Mouse (Mus musculus) neural tube, embryonic 14.5 days (tissue): ENCODE results near the gene Masp2. TPM values are rescaled to one million over a fixed set of nuclear protein-coding genes. Genes with fewer than 3 reads are reported as not detected.

ENCODE experiments used
- ATAC-seq: fragments of 200-750 bp; cut with Nextera tagmentation; 2 replicates; pipeline ENCODE4 v1.8.0; 2017; ENCODE audit warnings: low read depth, mild to moderate bottlenecking, moderate TSS enrichment, moderate library complexity
- H3K27ac ChIP-seq: fragments of 300-500 bp; sonication (generic); 2 replicates; pipeline ENCODE4 v1.5.1; 2014; ENCODE audit warnings: low read depth, mild to moderate bottlenecking, control low read depth, low read length, moderate library complexity, mixed read lengths
- H3K27me3 ChIP-seq: fragments of 300-500 bp; sonication (generic); 2 replicates; pipeline ENCODE4 v1.6.1; 2014; ENCODE audit warnings: low read length; ENCODE audit not compliant: control insufficient read depth, insufficient read depth
- H3K36me3 ChIP-seq: fragments of 300-500 bp; sonication (generic); 2 replicates; pipeline ENCODE4 v1.6.1; 2014; ENCODE audit warnings: low read length, mixed read lengths; ENCODE audit not compliant: control insufficient read depth, insufficient read depth
- H3K4me1 ChIP-seq: fragments of 300-500 bp; sonication (generic); 2 replicates; pipeline ENCODE4 v1.6.1; 2014; ENCODE audit warnings: low read length; ENCODE audit not compliant: control insufficient read depth, insufficient read depth
- H3K4me2 ChIP-seq: fragments of 300-500 bp; sonication (generic); 2 replicates; pipeline ENCODE4 v1.6.1; 2014; ENCODE audit warnings: mild to moderate bottlenecking, low read depth, low read length, control low read depth
- H3K4me3 ChIP-seq: fragments of 300-500 bp; sonication (generic); 2 replicates; pipeline ENCODE4 v1.5.1; 2014; ENCODE audit warnings: low read depth, low read length, control low read depth, mixed read lengths
- H3K9ac ChIP-seq: fragments of 300-500 bp; sonication (generic); replicated peaks from 2 replicates; pipeline ENCODE4 v1.6.1; 2014; ENCODE audit warnings: low read depth, mild to moderate bottlenecking, control low read depth, low read length, mixed read lengths
- H3K9me3 ChIP-seq: fragments of 300-500 bp; sonication (generic); 2 replicates; pipeline ENCODE4 v1.6.1; 2016; ENCODE audit warnings: low read length; ENCODE audit not compliant: control insufficient read depth
- WGBS: fragments of 180-500 bp; shearing (Covaris S2); extraction: QIAGEN DNeasy Blood & Tissue Kit; methylation state at CpG from one replicate; pipeline ENCODE4 v1.1.7; 2014; 5-methylcytosine and 5-hydroxymethylcytosine counted together
- polyA plus RNA-seq: library from polyadenylated mRNA; unstranded; fragments of >200 nt; fragmentation: Nextera tagmentation; extraction: Ambion mirVana; gene quantifications from 2 replicates; pipeline ENCODE4 v1.2.1, GENCODE M21; 2014

Gene Masp2
- polyA plus RNA-seq, 1 experiment from 2014 or later, result 1.8 TPM

DNA sequence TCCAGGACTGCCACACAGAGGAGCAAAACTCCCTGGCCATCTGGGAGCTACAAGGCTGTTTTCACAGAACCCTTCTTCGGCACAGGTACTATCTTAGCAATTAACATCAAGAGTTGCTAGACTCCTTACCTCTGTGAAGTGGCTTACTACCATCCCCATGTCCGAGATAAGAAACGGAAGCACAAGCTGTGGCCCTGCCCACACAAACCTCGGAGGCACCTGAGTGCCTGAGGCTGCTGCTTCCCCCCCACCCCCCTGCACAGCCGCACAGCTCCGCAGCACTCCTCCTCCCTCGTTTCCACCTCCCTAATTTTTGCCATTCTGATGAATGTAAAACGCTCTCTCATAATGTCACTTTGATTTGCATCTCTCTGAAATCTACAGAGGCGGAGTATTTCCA lies 35.9 kb downstream of the Masp2 start:
- no peak overlapping the region for H3K27ac ChIP-seq
- H3K27me3 ChIP-seq, result no peaks in the 10 kb centered on the region
- no peaks in the 10 kb centered on the region for H3K36me3 ChIP-seq
- no peak for ATAC-seq
- H3K9ac ChIP-seq, result no peak overlapping the region
- H3K9me3 ChIP-seq, result no peaks in the 10 kb centered on the region
- H3K4me1 ChIP-seq, result no peaks in the 10 kb centered on the region
- H3K4me3 ChIP-seq, result no peak overlapping the region
- no peak overlapping the region for H3K4me2 ChIP-seq
- 59% methylated on average over 9 of the region's 9 CpGs for WGBS

DNA sequence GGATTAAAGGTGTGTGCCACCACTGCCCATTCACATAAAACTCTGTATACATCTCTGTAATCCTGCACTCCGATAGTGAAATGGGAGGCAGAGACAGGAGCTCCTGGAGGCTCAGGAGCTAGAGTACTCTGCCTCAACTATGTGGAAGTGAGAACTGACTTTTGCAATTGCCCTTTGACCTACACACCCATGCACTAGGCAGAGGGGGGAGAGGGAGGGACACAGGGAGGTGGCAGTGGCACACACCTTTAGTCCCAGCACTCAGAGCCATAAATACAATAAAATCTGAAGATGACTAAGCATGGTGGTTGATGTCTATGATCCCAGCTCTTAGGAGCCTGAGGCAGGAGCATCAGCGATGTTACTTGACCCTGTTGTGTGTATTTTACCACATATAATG lies 37.1 kb downstream of the Masp2 start:
- WGBS, result 92% methylated on average over 2 of the region's 2 CpGs

GRCm38 (mm10) chr4:148641121-148641520 lies 38.8 kb downstream of the Masp2 start:
- no peak for ATAC-seq
- H3K9me3 ChIP-seq, result no peaks in the 10 kb centered on the region
- H3K27me3 ChIP-seq, result no peaks in the 10 kb centered on the region
- H3K4me2 ChIP-seq, result no peak overlapping the region
- H3K9ac ChIP-seq, result no peak overlapping the region
- no peaks in the 10 kb centered on the region for H3K36me3 ChIP-seq
- H3K27ac ChIP-seq, result no peak overlapping the region
- no peak overlapping the region for H3K4me3 ChIP-seq
- H3K4me1 ChIP-seq, result no peaks in the 10 kb centered on the region
- WGBS, result 76% methylated on average over 5 of the region's 5 CpGs

More for the DNA sequence above, 37.1 kb downstream of the Masp2 start:
- H3K4me1 ChIP-seq, result no peaks in the 10 kb centered on the region
- H3K36me3 ChIP-seq, result no peaks in the 10 kb centered on the region
- H3K27me3 ChIP-seq, result no peaks in the 10 kb centered on the region
- ATAC-seq, result no peak
- H3K4me2 ChIP-seq, result no peak overlapping the region
- H3K9me3 ChIP-seq, result no peaks in the 10 kb centered on the region
- no peak overlapping the region for H3K27ac ChIP-seq
- no peak overlapping the region for H3K9ac ChIP-seq
- H3K4me3 ChIP-seq, result no peak overlapping the region

GRCm38 (mm10) chr4:148643291-148644156 lies 41.2 kb downstream of the Masp2 start, which contains the start of gene Gm572:
Gene Gm572, plus strand, starts transcription at chr4:148643317.
- H3K27ac ChIP-seq, result no peak within 1 kb of the TSS
- H3K4me3 ChIP-seq, result no peak within 1 kb of the TSS
- no peaks in the 10 kb centered on the region for H3K36me3 ChIP-seq
- H3K4me2 ChIP-seq, result peak within 1 kb of the TSS; percentile 32; the same call in 1 of the 2 replicates
- H3K27me3 ChIP-seq, result no peaks in the 10 kb centered on the region
- WGBS, result 68% methylated on average over 15 of the region's 15 CpGs
- no peaks in the 10 kb centered on the region for H3K4me1 ChIP-seq
- no peak within 1 kb of the TSS for H3K9ac ChIP-seq
- no peaks in the 10 kb centered on the region for H3K9me3 ChIP-seq
- no peak for ATAC-seq

- Histone ChIP-seq H3K4me2 (peak overlapping the region; percentile 32; the same call in 1 of the 2 replicates), H3K9ac (no peak overlapping the region), H3K9me3 (no peaks in the 10 kb centered on the region), H3K27ac (no peak overlapping the region), H3K4me1 (no peaks in the 10 kb centered on the region), H3K27me3 (no peaks in the 10 kb centered on the region), H3K4me3 (no peak overlapping the region), H3K36me3 (no peaks in the 10 kb centered on the region)
- 5% methylated on average over 9 of the region's 9 CpGs for WGBS
- 0 out of 2 replicates have a peak, but pooled peaks have one; percentile 31 for ATAC-seq
These were observed 41.8 kb downstream of the Masp2 start for GRCm38 (mm10) chr4:148644157-148644511.

DNA sequence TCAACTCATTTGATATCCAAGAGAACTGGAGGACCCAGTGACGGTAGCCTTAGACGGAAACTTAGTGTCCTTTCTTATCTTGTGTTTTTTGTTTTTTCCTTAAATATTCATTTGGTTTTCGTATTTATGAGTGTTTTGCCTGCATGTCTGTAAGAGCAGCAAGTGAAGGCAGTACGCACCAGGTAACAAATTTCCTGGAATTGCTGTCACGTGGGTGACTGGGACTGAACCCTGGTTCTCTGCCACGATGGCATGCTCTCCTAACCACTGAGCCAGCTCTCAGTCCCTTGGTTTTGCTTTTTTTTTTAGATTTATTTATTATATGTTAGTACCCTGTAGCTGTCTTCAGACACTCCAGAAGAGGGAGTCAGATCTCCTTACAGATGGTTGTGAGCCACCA lies 42.6 kb downstream of the Masp2 start:
- 93% methylated on average over 6 of the region's 6 CpGs for WGBS
- no peak overlapping the region for H3K9ac ChIP-seq
- no peaks in the 10 kb centered on the region for H3K27me3 ChIP-seq
- H3K4me2 ChIP-seq, result no peak overlapping the region
- no peaks in the 10 kb centered on the region for H3K9me3 ChIP-seq
- H3K4me3 ChIP-seq, result no peak overlapping the region
- ATAC-seq, result no peak
- no peaks in the 10 kb centered on the region for H3K36me3 ChIP-seq
- no peak overlapping the region for H3K27ac ChIP-seq
- no peaks in the 10 kb centered on the region for H3K4me1 ChIP-seq

- 68% methylated on average over 11 of the region's 11 CpGs for WGBS
These were observed 44.3 kb downstream of the Masp2 start for GRCm38 (mm10) chr4:148646616-148647015.

DNA sequence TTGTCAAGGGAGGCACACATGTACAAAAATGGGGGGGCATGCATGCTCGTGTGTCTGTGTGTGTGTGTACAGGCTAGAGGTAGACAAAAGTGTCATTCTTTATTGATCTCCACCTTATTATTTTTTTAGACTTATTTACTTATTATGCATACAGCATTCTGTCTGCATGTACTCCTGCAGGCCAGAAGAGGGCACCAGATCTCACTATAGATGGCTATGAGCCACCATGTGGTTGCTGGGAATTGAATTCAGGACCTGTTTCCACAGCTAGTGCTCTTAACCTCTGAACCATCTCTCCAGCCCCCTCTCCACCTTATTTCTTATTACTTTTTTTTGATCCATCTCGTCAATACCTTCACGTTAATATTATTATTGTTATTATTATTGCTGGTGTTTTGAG lies 47.0 kb downstream of the Masp2 start:
- 70% methylated on average over 3 of the region's 3 CpGs for WGBS
- no peak overlapping the region for H3K9ac ChIP-seq

More at GRCm38 (mm10) chr4:148646616-148647015, 44.3 kb downstream of the Masp2 start:
- Histone ChIP-seq H3K27ac (no peak overlapping the region), H3K36me3 (no peaks in the 10 kb centered on the region), H3K9me3 (no peaks in the 10 kb centered on the region), H3K4me3 (no peak overlapping the region), H3K4me1 (no peaks in the 10 kb centered on the region), H3K9ac (no peak overlapping the region), H3K4me2 (no peak overlapping the region), H3K27me3 (no peaks in the 10 kb centered on the region)
- no peak for ATAC-seq

GRCm38 (mm10) chr4:148651045-148651444 lies 48.7 kb downstream of the Masp2 start:
- Histone ChIP-seq H3K4me1 (no peaks in the 10 kb centered on the region), H3K36me3 (no peaks in the 10 kb centered on the region), H3K27ac (no peak overlapping the region), H3K4me2 (no peak overlapping the region), H3K27me3 (no peaks in the 10 kb centered on the region), H3K4me3 (no peak overlapping the region), H3K9me3 (no peaks in the 10 kb centered on the region), H3K9ac (no peak overlapping the region; the same call in 1 of the 2 replicates)
- 24% methylated on average over 9 of the region's 9 CpGs for WGBS
- no peak for ATAC-seq

More for the DNA sequence above, 47.0 kb downstream of the Masp2 start:
- no peak overlapping the region for H3K4me3 ChIP-seq
- no peaks in the 10 kb centered on the region for H3K9me3 ChIP-seq
- H3K27ac ChIP-seq, result no peak overlapping the region
- no peaks in the 10 kb centered on the region for H3K27me3 ChIP-seq
- no peak for ATAC-seq
- no peaks in the 10 kb centered on the region for H3K36me3 ChIP-seq
- H3K4me2 ChIP-seq, result no peak overlapping the region
- no peaks in the 10 kb centered on the region for H3K4me1 ChIP-seq
